Mouse (Mus musculus) testis, adult 2 months (tissue): ENCODE data around the gene Mavs.

ENCODE experiments used
- CTCF ChIP-seq: fragments of 200-500 bp; IDR thresholded peaks from 2 replicates; pipeline ENCODE4 v1.5.1; 2012; ENCODE audit warnings: low read depth, mild to moderate bottlenecking, inconsistent platforms, low read length, moderate library complexity; ENCODE audit not compliant: control insufficient read depth, insufficient read depth, insufficient replicate concordance
- POLR2A ChIP-seq: fragments of 200-500 bp; IDR thresholded peaks from 2 replicates; pipeline ENCODE4 v1.6.1; 2012; ENCODE audit warnings: low read depth, mild to moderate bottlenecking, inconsistent platforms, low read length, moderate library complexity; ENCODE audit not compliant: control insufficient read depth

DNA sequence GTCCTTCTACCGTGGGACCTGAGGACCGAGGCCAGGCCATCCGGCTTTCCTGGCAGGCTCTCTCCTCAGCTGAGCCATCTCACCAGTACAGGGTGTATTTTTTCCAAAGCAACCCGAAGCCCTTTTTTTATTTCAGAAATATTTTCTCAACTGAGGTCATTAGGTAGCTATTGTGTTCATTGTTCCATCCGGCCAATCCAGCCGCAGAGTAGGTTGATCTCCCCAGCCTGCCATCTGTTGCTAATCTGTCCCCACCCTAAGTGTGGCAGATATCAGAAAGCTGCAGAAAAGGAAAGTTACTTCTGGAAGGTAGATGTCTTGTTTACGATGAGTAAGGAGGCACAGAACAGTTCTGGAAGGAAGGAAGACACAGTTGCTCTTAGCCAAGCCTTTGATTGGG lies 20.1 kb upstream of the Mavs start:
- TF ChIP-seq CTCF (no peak), POLR2A (no peak)
